Mouse (Mus musculus): ENCODE data around the gene Ccl4.
A peak's percentile ranks its signal among the peaks of the same experiment; 100 is the strongest.

Gene Ccl4

DNA sequence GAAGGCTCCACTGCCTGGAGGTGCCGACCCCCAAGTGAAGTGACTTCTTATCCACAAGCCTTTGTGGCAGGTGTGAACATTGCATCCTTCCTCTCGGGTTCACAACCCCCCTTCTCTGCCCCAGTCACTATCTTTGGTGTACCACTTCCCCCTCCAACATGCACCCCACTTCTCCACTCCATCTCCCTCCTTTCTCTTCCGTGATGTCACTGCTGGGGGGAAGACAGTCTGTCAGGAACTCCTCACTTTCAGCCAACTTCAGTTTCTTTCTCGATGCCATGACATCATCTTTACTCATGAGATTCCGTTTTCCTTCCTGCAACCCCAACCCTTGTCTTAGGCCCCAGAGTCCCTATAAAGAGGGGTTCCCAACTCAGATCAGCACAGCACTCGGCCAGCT lies at the start of gene Ccl4:
TSS of gene Ccl4 (plus strand) at position 381 of the 400 bp plus-strand sequence.
- DNase-seq: no peak

DNA sequence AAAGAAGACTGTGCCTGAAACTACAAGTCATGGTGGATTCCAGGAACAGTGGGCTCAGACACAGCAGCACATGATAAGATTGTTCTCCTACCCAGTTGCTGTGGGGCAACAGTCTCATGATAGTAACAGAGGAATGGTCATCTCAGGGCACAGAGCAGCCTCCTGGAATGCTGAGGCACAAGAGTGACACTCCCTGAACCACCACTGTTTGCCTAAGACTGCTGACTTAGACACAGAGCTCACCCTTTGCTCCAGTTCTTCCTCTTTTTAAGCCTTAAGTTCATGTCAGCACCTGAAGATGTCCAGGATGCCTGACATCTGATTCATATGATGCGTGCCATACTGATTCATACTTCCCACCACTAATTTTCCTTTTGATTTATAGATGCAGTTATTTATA lies 45.8 kb upstream of the Ccl4 start:
- no peak for DNase-seq

DNA sequence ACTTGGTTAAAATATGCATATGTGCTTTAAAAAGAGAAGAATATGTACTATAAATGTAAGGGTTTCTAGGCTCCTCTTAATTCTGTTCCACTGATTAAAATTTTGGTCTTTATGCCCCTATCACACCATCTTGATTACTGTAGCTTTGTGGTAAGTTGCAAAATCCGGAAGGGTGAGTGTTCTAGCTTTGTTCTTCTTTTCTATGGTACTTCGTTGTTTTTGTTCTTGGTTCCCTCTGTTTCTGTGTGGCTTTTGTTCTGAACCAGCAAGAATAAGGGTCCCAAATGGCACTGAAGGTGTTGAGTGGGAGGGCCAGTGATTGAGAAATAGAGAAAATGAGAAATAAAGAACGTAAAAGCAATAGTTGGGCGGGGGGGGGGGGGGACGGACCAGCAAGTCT lies 44.1 kb upstream of the Ccl4 start:
- no peak for DNase-seq

DNA sequence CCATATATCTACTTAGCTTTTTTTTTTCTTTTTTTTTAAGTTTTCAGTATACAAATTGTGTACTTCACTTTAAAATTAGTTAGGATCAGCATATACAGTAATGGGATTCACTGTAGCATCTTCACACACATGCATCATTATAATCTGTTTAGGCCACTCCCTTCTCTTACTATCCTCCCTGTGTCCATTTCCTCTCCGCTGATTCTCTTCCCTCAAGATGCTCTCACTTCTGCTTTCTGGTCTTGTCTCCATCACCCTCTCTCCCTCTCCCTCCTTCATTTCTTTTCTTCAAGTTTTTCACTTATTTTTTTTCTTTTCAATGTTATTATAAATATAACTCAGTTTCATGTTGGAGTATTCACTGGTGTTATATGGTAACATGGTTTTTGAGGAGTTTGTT lies 43.3 kb upstream of the Ccl4 start:
- no peak for DNase-seq

DNA sequence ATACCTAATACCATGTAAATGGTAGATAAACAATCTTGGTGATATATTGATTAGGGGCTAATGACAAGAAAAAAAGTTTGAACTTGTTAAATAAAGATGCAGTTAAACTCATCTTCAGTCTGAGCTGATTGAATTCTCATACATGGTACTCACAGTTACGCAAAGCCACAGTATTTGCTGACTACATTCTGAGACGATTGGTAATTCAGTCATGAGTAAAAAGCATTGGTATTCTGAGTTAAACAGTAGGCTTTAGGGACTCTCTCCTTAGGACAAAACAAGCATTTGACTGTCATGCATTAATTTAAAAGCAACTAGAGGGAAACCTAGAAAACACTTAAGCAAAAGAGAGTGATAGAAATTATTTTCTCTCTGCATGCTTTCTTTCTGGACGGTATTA lies 38.8 kb upstream of the Ccl4 start:
- no peak for DNase-seq

DNA sequence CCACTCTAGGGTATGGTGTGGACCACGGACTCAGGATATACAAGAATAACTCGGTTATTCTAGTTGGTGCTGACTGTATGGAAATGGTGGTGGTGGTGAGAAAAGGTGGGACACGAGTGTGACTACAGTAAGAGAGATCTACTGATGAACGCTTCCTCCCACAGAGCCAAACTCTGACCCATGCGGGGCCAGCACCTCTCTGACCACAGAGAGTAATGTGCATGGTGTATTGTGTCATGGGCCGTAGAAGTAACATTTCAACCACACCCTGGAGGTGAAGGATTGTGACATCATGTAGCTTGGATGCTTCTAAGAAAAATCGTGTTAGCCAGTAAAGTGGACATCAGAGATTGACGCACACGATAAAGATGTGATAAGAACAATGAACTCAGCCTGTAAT lies 33.6 kb upstream of the Ccl4 start:
- DNase-seq: no peak

DNA sequence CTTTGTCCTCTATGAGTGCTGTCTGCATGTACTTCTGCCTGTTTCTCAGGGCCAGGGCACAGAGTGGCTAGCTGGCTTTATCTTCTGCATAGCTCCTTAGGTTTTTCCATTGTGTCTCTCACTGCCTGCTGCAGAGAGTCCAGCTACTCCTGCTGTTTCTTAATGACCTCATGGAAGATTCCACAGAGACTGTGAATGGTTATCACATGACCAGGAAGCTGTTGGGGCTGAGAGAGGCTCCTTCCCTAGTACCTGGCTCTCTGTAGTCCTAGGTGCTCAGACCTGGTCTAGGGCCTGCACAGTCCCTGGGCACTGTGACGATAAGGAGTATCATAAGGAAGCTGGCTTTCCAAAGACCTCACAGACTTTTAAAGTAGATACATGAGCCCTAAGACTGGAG lies 31.8 kb upstream of the Ccl4 start:
- no peak for DNase-seq

DNA sequence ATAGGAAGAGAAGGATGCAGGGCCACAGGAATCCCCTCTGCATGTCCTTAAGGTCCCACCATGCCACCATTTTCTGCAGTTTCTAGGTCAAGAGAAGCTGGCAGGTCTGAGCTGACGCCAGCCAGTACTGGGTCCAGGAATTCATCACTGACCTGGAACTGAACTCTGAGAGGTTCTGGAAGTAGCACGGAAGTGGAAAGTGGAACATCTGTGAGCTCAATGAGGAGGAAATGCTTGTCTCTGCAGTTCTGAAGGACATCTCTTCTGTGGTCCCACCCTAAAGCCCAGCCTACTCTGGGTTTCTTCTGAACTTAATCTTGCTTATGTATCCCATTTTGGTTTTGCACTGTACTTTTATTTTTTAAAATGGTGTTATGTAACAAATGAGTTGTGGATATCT lies 31.3 kb upstream of the Ccl4 start:
- no peak for DNase-seq

DNA sequence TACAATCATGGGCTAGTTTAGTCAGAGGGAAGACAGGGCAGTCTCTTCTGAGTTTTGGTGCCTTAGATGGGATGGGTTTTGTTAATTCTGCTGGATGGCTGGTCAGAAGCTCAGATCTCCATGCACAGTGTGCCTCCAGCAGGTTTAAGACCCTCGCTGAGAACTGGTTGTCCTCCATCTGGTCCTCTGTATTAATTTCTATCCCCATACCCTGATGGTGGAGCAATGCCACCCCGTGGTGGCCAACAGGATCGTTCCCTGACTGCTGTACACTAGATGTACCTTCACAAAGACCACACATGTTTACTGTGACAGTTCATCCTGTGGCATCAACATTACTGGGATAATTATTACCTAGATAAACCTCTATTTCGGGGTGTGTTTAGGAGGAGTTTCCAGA lies 29.6 kb upstream of the Ccl4 start:
- no peak for DNase-seq

DNA sequence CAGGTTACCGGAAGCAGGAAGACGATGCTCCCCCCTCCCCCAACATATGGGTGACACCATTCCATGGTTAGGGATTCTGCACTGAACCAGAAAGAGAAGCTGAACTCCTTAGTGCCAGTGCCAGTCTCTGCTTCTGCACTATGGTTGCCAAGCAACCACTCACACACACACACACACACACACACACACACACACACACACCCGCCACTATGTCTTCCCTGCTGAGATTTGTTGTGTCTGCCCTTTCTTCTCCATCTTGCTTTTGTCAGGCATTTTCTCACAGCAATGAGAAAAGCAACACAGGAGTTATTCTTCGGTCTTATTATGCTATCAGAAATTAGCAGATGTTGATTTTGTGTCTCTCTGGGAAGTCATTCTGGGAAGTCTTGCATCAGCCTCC lies 28.0 kb upstream of the Ccl4 start:
- DNase-seq: no peak

DNA sequence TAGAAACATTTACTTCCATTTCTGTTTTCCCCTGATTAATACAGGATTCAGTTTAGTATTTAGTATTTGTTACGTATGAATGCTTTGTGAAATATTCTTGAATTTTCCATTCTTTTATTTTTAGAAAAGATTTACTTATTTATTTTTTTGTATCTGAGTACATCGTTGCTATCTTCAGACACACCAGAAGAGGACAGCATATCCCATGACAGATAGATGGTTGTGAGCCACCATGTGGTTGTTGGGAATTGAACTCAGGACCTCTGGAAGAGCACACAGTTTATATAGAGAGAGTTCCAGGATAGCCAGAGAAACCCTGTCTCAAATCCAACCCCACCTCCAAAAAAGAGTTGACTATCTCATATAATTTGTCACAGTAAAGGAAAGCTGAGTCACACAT lies 27.5 kb upstream of the Ccl4 start:
- DNase-seq: no peak

DNA sequence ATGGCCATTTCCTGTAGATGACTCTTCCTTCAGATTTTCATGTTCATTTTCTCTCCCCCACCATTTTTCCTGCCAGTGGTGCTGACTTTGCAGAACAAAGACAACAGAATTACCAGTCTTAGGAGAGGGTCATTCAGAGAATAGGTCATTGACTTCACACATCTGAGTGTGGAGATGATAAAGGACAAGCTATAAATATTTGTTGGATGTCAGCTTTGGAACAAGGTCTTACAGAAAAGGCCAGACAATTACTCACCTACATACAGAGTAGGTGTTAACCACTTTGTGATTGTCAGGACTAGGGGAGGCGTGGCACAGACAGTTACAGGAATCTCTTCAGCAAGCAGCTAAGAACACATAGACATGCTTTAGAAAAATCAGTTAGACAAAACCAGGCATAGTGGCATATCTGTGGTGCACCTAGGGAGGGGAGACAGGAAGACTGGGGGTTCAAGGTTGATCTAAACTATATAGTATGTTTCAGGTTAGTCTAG lies 25.6 kb upstream of the Ccl4 start:
- no peak for DNase-seq

DNA sequence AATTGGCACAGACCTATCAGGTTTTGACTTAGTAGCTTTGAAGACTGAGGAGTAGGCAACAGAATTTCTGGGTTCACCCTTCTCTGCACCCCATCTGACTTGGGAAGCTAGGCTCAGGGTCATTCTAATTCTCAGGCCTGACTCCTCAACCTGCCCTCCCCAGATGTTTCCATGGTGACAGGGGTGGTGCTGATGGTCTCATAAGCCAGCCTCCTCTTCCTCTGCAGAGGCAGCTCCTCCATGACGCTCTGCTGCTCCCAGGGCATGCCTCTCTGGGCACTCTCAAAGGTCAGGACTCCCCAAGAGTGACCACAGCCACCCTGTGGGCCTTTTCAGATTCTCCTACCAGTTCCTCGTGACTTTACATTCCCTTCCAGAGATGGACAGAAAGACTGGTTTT lies 23.4 kb upstream of the Ccl4 start:
- no peak for DNase-seq

DNA sequence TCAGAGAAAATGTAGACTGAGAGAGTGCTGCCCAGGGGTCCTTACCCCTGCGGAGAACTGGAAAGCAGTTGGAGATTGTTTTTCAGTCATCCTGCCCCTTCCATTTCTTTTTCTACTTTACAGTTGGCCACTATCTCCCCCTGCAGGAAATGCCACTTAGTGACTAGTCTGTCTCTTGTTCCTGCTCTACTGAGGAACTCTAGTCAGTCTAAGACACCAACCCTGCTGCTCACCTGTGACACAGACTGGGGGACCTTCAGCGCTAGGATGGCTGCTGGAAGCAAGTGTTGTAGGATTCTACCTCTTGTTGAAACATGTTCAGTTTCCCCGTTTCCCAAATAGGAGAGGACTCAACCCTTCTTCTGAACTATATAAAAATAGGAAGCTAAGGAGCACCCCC lies 22.9 kb upstream of the Ccl4 start:
- no peak for DNase-seq

DNA sequence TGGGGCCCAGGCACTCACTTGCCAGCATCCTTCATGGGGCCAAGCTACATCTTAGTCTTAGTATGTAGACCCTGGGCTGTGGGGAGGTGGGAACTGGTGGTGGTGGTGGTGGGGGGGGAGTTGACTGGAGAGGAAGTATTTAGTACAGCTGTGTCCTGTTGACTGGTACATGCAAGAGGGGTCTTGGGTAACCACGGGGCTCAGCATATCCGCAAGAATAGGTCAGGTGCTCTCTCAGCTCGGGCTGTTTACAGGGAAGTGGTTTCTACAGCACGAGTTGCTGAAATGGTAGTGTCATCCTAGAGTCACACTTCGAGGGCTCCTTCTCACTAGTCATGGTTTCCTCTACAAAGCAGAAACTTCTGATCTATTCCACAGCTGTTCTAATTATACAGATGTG lies 22.2 kb upstream of the Ccl4 start:
- peak; percentile 17 for DNase-seq

DNA sequence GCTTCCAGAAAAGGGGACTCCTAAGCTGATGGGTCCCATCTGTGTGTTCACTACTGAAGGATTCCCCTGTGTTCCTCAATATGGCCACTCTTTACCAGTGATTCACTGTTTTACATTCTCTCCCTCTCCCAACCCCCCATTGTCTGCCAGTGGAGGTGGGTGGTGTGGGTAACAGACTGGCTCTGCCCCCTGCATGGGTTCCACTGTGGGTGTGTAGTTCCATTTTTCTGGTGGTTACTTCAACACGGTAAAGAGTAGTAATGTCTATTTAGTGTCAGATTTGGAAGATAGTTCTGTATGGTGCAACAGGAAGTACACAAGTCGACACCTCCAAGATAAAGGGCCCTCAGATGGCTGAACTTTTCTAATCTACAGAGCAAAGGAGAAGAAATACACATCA lies 21.2 kb upstream of the Ccl4 start:
- no peak for DNase-seq

DNA sequence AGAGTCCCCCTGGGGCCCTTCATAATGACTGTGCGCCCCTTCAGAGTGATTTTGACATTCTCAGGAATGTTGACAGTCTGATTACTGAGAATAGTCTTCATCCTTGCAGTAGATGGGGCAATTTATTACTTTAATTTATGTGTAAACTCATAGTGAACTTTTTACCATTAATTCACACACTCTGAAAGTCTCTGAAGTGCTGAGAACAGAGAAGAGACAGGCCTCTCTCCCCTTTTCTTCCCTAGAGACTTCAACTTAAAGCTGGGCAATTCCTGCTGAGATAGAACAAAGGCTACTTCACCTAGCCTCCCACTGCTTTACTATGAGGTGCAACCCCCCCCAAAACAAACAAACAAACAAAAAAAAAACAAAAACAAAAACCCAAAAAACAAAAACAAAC lies 16.9 kb upstream of the Ccl4 start, which contains the start of gene Rpl9-ps1:
TSS of gene Rpl9-ps1 (minus strand) at position 101 of the 400 bp plus-strand sequence.
- DNase-seq: no peak

DNA sequence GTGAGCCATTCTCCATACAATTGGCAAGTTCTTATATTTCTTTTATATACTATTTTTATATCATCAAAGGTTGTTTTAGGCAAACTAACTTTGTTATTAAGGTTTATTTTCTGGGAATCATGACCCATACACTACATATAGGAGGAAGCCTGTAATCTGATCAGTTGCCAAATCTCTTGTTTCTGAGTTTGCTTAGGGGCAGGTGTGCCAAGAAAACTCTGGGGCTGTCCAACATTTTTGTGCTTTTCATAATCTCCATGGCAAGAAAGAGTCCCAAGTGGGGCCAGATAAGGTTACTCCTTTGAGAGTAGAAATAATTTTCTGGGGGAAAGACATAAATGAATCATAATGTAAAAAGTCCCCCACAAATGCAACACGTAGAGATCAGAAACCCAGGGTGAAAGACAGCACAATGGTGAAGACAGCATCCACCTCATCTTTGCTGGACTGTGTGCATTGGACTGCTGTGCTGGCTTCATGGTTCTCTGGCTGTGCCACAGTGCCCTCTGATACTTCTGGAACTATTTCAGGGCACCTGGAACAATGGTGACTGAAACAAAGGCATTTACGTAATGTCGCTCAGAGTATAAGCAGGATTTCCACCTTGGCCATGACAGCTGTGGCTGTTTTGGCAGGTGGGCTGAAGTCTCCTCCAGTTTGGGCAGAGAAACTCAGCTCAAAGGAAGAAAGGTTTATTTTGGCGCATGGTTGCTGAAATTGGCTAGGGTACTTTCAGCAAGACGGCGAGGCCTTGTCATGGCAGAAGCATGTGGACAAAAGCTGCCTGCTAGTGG lies 15.8 kb upstream of the Ccl4 start:
- DNase-seq: no peak

DNA sequence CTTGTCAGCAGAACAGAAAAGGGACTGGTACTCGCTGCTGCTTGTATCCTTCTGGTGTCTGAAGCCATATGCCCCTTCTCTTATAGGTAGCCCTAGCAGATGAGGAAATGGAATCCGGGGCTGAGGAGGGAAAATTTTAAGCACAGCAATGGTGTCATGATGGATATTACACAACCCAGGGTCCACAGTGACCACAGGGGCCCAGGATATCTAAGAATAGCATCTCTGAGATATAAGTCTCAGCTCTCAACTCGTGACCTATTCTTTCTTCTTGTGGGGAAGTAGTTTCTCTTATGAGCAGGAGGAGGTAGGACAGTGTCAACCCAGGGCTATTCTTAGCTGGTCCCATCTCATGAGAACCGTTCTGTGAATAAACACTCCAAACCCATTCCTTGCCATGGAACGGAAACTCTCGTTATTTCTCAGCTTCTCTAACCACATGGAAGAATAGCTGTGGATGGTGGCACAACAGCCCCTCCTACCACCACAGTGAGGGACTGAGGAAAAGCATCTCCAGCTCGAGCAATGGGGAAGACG lies 13.0 kb upstream of the Ccl4 start, which contains the start of gene Ccl3:
TSS of gene Ccl3 (minus strand) at position 51 of the 537 bp plus-strand sequence.
- no peak for DNase-seq

DNA sequence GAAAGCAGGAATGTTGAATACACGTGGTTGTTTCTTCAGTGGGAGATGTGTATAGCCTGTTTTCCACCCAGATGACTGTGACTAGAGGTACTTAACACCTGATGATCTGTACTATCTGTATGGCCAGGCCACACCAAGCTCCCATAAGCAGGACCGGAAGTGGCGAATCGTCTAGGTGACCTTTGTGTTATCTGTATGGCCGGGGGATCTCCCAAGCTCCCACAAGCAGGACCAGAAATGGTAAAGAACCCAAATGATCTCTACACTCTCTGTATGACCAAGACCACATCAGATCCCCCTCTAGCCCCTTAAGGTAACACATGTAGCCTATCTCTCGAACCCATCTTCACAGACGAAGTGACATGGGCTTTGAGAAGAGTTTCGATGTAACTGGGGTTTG lies 7.8 kb upstream of the Ccl4 start:
- DNase-seq: no peak

DNA sequence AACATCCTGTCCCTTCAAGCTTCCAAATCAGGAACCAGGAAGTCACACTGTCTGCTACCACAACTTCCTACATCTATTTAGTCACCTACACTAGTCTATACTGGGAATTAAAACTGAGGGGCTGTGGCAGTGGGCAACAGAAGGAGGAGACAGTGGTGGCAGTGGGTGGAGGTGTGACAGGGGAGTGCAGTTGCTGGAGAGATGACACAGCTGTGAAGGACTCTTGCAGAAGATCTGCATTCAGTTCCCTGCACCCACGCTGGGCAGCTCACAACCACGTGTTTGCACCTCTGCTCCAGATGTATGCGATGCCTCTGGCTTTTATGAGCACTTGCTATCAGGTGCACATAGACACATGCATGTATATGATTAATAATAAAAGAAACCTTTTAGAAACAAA lies 4.9 kb upstream of the Ccl4 start:
- no peak for DNase-seq

DNA sequence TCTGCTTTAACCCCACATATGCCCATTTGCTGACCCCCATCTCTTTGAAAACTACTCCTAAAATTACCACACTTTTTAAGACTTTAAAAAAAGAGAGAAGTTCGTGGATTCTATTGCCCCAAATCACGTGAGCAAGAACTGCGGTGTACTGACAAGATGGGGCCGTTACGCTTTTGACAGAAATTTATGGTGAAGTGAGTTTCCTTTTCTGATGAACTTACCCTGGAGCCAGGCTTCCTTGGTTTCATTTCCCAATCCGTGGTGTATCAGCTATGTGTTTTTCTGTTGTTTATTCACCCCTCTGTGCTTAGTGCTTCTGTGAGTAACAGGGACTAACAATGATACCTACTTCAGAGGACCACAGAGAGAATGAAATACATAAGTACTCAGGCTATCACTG lies 3.6 kb upstream of the Ccl4 start:
- no peak for DNase-seq

DNA sequence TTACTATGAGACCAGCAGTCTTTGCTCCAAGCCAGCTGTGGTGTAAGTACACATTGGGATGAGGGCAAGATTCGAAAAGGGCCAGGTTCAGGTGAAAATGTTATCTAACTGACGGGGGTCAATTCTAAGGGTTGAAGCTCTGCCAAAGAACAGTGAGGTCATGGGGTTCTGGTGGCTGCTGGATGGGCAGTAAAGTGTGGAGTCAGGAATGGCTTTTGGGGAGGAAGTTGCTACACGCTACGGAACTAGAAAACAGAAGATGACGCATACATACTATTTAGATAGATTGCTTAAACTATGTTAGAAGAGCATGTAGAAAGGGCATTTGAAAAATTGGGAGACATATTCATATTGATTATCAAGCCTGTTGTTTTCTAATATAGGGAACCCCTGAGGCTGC lies 1.1 kb downstream of the Ccl4 start:
- DNase-seq: no peak

DNA sequence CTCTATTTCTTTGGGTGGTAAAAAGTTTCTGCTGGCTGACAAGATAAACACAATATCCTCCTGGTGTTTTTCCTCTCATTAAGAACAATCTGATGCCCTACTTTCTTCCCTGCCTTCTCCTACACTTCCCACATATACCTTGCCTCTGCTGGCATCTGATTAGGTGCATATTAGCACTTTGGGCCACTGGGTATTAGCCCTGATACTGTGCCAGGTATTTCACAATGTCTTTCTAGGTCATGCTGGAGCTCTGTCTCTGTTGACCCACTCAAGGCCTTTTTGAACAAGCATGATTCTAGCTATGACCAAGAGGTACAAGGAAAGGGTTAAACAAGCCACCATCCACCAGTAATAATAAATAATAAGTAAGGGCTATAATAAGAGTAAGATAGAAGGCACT lies 9.4 kb downstream of the Ccl4 start:
- DNase-seq: no peak

DNA sequence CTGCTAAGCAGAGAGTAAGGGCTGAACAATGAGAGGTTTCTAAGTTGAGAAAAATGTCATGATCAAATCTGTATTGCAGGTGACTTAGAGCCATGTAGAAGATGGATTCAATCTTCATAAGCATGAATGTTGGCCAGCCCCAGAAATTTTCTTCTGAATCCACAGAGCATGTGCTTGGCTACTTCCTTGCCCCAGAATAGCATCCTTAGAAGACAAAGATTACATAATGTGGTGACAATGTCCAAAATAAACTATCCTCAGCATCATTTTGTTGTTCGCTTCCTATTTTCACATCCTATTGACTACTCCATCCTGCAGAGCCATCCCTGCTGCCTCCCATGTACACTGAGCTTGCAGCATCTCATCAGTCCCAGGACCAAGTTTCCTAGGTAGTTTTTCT lies 13.3 kb downstream of the Ccl4 start:
- DNase-seq: no peak

All from lung, postnatal 14 days (tissue).